Mouse (Mus musculus) neural tube, embryonic 11.5 days (tissue): ENCODE measurements around the gene Tmco1. TPM values are rescaled to one million over a fixed set of nuclear protein-coding genes. Genes with fewer than 3 reads are reported as not detected.
A peak's percentile ranks its signal among the peaks of the same experiment; 100 is the strongest.

Experiments
- ATAC-seq: fragments of 200-750 bp; cut with Nextera tagmentation; 2 replicates; pipeline ENCODE4 v1.8.0; 2017; ENCODE audit warnings: moderate number of reproducible peaks, mild to moderate bottlenecking, moderate TSS enrichment, moderate library complexity; ENCODE audit not compliant: insufficient read depth, low FRiP score, low TSS enrichment
- DNase-seq: peaks from one replicate; pipeline ENCODE4 v3.0.0-alpha.2; 2015; ENCODE audit warnings: low spot score
- H3K27ac ChIP-seq: fragments of 300-500 bp; sonication (generic); 2 replicates; pipeline ENCODE4 v1.5.1; 2014; ENCODE audit warnings: low read depth, mild to moderate bottlenecking, low read length
- H3K27me3 ChIP-seq: fragments of 300-500 bp; sonication (generic); 2 replicates; pipeline ENCODE4 v1.6.1; 2014; ENCODE audit warnings: mild to moderate bottlenecking, low read length, mixed read lengths; ENCODE audit not compliant: control insufficient read depth, insufficient read depth
- H3K36me3 ChIP-seq: fragments of 300-500 bp; sonication (generic); 2 replicates; pipeline ENCODE4 v1.6.1; 2014; ENCODE audit warnings: mild to moderate bottlenecking, low read length, moderate library complexity, mixed read lengths; ENCODE audit not compliant: control insufficient read depth, insufficient read depth
- H3K4me1 ChIP-seq: fragments of 300-500 bp; sonication (generic); 2 replicates; pipeline ENCODE4 v1.6.1; 2014; ENCODE audit warnings: low read length, mixed read lengths; ENCODE audit not compliant: control insufficient read depth, insufficient read depth
- H3K4me2 ChIP-seq: fragments of 300-500 bp; sonication (generic); 2 replicates; pipeline ENCODE4 v1.6.1; 2014; ENCODE audit warnings: low read depth, mild to moderate bottlenecking, moderate library complexity
- H3K4me3 ChIP-seq: fragments of 300-500 bp; sonication (generic); 2 replicates; pipeline ENCODE4 v1.5.1; 2014; ENCODE audit warnings: low read depth, low read length
- H3K9ac ChIP-seq: fragments of 300-500 bp; sonication (generic); 2 replicates; pipeline ENCODE4 v1.6.1; 2014; ENCODE audit warnings: mild to moderate bottlenecking, low read length
- H3K9me3 ChIP-seq: fragments of 300-500 bp; sonication (generic); 2 replicates; pipeline ENCODE4 v1.6.1; 2016; ENCODE audit warnings: low read length; ENCODE audit not compliant: control insufficient read depth
- WGBS: fragments of 180-500 bp; shearing (Covaris S2); extraction: QIAGEN DNeasy Blood & Tissue Kit; methylation state at CpG from one replicate; pipeline ENCODE4 v1.1.7; 2014; 5-methylcytosine and 5-hydroxymethylcytosine counted together
- polyA plus RNA-seq: library from polyadenylated mRNA; unstranded; fragments of >200 nt; fragmentation: Nextera tagmentation; extraction: Ambion mirVana; gene quantifications from 2 replicates; pipeline ENCODE4 v1.2.1, GENCODE M21; 2014

Tmco1 gene
- polyA plus RNA-seq, 1 experiment from 2014 or later = 81.9 TPM

DNA sequence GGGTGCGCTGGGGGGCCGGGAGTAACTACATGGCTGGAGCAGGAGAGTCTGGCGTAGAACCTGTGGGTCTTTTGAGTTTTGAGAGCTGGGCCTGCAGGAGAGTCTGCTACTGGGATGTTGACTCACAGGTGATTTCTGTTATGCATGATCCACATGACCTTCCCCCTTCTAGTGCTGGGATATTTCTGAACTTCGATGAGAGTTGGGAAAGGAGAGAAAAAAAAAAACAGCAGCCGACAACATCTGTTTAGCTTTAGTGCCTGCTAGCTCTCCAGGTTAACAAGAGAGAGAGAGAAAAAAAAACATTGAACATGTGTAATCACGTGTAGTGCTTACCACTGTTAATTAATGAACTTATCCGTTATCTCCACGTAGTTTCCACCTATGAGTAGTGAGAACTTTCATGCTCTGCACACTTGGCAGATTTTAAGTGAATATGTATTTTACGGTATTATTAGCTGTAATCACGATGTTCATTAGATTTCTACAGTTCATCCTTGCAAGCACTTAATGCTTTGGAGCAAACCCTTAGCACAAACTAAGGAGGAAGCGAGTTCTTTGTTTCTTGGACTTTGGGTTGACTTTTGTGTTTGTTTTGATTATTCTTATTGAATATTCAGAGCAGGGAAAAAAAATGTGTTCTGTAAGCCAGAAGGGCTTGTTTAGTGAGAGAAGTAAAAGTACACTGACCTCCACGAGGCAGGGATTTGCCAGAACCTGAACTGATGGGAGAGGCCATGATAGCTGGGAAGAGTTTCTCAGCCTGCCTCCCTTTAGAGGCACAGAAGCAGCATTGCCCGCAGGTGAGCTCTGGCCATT, 42.6 kb downstream of the Tmco1 start:
- H3K4me1 ChIP-seq = no peaks in the 10 kb centered on the region
- ATAC-seq = no peak
- H3K9ac ChIP-seq = peak overlapping the region; percentile 59
- peak overlapping the region; percentile 54 for H3K4me3 ChIP-seq
- no peak overlapping the region for H3K27ac ChIP-seq
- H3K36me3 ChIP-seq = 0 out of 2 replicates have a peak, but pooled peaks cover 3% of the 10 kb centered on the region
- no peak for DNase-seq
- peak overlapping the region; percentile 60 for H3K4me2 ChIP-seq
- no peaks in the 10 kb centered on the region for H3K9me3 ChIP-seq
- H3K27me3 ChIP-seq = no peaks in the 10 kb centered on the region
- WGBS = 30% methylated on average over 13 of the region's 13 CpGs

DNA sequence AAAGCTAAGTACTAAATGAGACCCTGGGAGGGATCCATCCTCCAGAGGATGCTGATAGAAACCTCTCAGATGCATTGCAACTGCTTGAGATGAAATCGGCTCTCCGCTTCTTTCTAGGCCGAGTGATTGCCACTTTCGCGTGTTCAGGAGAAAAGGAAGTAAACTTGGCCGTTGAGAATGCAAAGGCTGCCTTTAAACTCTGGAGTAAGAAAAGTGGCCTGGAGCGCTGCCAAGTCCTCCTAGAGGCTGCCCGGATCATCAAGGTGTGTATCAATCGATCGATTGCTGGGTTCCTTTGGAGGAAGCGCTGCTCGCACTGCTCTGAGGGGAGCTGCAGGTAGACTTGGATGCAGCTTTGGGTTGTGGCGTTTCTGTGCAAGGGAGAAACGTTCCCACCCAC, 44.2 kb downstream of the Tmco1 start:
- Histone ChIP-seq H3K9ac (no peak overlapping the region), H3K4me3 (no peak overlapping the region), H3K9me3 (no peaks in the 10 kb centered on the region), H3K27me3 (no peaks in the 10 kb centered on the region), H3K27ac (no peak overlapping the region), H3K4me2 (no peak overlapping the region), H3K36me3 (0 out of 2 replicates have a peak, but pooled peaks cover 3% of the 10 kb centered on the region), H3K4me1 (no peaks in the 10 kb centered on the region)
- DNase-seq (no peak), ATAC-seq (no peak)
- 93% methylated on average over 14 of the region's 14 CpGs for WGBS

DNA sequence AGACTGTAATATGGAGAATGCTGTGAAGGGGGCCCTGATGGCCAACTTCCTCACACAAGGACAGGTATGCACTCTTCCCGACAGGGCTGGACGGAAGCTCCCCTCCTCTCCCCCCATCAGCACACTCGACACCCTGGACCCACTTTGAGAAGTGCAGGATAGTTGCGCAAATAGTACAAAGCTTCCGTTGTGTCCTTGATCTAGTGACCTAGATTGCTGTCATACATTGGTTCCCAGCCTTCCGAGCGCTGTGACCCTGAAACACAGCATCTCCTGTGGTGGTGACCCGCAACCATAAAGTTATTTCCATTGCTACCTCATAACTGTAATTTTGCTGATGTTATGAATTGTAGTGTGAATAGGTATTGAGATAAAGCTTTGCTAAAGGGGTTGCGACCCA, 49.2 kb downstream of the Tmco1 start:
- Histone ChIP-seq H3K4me2 (no peak overlapping the region), H3K27ac (no peak overlapping the region)
- WGBS = 94% methylated on average over 9 of the region's 9 CpGs

DNA sequence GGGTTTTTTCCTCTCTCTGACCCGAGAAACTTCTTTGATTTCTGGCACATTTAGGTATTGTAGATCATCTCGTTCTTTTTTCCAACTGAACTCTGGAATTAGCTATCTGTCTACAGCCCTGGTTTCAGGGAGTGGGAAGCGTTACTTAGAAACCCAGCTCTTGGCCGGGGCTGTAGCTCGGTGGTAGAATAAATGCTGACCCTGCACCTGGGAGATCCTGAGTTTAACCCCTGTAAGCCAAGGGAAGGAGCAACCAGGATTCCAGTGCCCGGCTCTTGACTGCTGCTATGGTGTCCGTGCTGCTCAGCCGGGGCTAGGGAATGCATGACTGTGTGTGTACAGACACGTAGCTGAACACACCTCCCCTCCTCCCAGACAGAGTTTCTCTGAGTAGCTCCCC, 50.6 kb downstream of the Tmco1 start:
- 0 out of 2 replicates have a peak, but pooled peaks cover 3% of the 10 kb centered on the region for H3K36me3 ChIP-seq
- ATAC-seq = no peak
- no peak overlapping the region for H3K27ac ChIP-seq
- no peak for DNase-seq
- H3K4me2 ChIP-seq = no peak overlapping the region
- no peaks in the 10 kb centered on the region for H3K9me3 ChIP-seq
- 0 out of 2 replicates have a peak, but pooled peaks cover 2% of the 10 kb centered on the region for H3K4me1 ChIP-seq
- WGBS = 83% methylated on average over 9 of the region's 9 CpGs
- no peaks in the 10 kb centered on the region for H3K27me3 ChIP-seq
- no peak overlapping the region for H3K9ac ChIP-seq
- no peak overlapping the region for H3K4me3 ChIP-seq

More for the DNA sequence above, 49.2 kb downstream of the Tmco1 start:
- no peak for DNase-seq
- 0 out of 2 replicates have a peak, but pooled peaks cover 2% of the 10 kb centered on the region for H3K4me1 ChIP-seq
- H3K4me3 ChIP-seq = no peak overlapping the region
- H3K9me3 ChIP-seq = no peaks in the 10 kb centered on the region
- H3K27me3 ChIP-seq = no peaks in the 10 kb centered on the region
- 0 out of 2 replicates have a peak, but pooled peaks cover 3% of the 10 kb centered on the region for H3K36me3 ChIP-seq
- H3K9ac ChIP-seq = no peak overlapping the region
- no peak for ATAC-seq

DNA sequence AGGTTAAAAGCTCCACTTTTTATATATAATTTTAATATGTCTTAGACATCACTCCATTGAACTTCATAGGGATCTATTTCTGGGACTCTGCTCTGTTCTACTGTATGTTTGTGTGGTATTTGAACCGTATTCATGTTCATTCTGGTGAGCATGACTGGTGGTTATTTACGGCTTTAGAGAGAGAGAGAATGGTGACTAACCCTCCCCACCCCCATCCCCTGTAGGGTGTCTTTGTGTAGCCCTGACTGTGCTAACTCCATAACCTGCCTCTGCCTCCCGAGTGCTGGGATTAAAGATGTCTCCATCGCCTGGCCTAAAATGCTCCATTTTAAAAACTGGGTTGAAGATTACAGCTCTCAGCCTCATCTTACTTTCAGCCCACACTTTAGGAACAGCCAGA, 52.1 kb downstream of the Tmco1 start:
- no peak for DNase-seq
- Histone ChIP-seq H3K4me3 (no peak overlapping the region), H3K27ac (no peak overlapping the region), H3K4me1 (0 out of 2 replicates have a peak, but pooled peaks cover 2% of the 10 kb centered on the region), H3K27me3 (no peaks in the 10 kb centered on the region), H3K4me2 (no peak overlapping the region), H3K9me3 (no peaks in the 10 kb centered on the region), H3K9ac (no peak overlapping the region), H3K36me3 (no peaks in the 10 kb centered on the region)
- no peak for ATAC-seq
- 64% methylated on average over 4 of the region's 4 CpGs for WGBS

DNA sequence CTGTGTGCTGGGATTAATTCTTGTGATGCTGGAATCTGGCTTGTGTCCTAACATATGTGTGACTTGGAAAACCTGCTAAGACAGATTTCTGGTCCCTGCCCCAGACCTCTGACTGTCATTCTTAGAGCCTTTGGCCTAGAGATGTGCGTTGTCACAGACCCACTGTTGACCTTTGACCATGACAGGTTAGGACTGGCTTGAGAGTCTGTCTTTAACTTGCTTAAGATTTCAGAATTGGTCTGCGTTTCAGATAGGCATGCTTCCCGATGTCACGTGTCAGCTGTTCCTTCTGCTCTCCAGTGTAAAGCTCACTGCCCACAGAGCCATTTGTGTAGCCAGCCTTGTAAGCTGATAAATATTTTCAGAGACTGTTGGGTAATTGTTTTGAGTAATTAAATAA, 54.6 kb downstream of the Tmco1 start:
- Histone ChIP-seq H3K27ac (no peak overlapping the region), H3K36me3 (no peaks in the 10 kb centered on the region), H3K9me3 (no peaks in the 10 kb centered on the region), H3K4me2 (no peak overlapping the region), H3K9ac (no peak overlapping the region), H3K4me1 (0 out of 2 replicates have a peak, but pooled peaks cover 2% of the 10 kb centered on the region), H3K27me3 (no peaks in the 10 kb centered on the region), H3K4me3 (no peak overlapping the region)
- no peak for DNase-seq
- WGBS = 88% methylated on average over 4 of the region's 4 CpGs
- ATAC-seq = no peak

DNA sequence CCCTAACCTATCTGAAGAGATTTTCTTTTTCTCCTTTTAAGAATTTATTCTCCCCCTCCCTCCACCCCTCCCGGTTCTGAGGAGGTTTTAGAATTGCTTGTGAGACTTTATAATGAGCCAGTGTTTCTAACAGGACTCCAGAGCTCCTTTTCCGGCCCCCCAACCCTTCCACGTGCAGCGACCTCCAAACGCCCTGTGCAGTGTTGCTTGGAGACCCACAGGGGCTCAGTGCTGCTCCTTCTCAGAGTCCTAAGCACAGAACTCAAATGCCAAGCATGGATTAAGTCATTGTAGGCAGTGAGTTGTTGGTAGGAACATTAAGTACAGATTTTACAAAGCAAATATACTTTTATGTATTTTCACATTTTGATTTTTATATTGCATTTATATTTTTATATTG, 55.1 kb downstream of the Tmco1 start:
- Histone ChIP-seq H3K27ac (no peak overlapping the region), H3K4me1 (0 out of 2 replicates have a peak, but pooled peaks cover 2% of the 10 kb centered on the region), H3K4me2 (no peak overlapping the region), H3K9ac (no peak overlapping the region), H3K9me3 (no peaks in the 10 kb centered on the region), H3K4me3 (no peak overlapping the region), H3K36me3 (no peaks in the 10 kb centered on the region), H3K27me3 (no peaks in the 10 kb centered on the region)
- ATAC-seq (no peak), DNase-seq (no peak)
- 73% methylated on average over 5 of the region's 5 CpGs for WGBS

DNA sequence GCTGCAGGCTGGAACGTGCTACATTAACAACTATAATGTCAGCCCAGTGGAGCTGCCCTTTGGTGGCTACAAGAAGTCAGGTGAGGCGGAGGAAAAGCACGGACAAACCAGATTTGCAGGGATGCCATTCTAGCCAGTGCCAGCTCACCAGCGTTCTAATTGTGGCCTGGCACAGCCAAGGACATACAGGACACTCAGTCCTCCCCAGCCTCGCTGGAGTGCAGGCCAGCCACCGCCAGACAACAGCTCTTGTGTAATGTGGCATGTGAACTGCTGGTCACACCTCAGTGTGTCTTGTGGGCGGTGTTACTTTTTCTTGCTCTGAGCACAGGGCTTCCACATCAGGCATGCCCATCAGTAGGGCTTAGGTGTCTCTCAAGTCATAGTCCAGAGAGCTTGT, 57.6 kb downstream of the Tmco1 start:
- Histone ChIP-seq H3K36me3 (no peaks in the 10 kb centered on the region), H3K4me1 (no peaks in the 10 kb centered on the region), H3K9me3 (no peaks in the 10 kb centered on the region), H3K4me3 (no peak overlapping the region), H3K4me2 (no peak overlapping the region), H3K27me3 (no peaks in the 10 kb centered on the region), H3K9ac (no peak overlapping the region), H3K27ac (no peak overlapping the region)
- no peak for DNase-seq
- 95% methylated on average over 7 of the region's 7 CpGs for WGBS
- ATAC-seq = no peak

DNA sequence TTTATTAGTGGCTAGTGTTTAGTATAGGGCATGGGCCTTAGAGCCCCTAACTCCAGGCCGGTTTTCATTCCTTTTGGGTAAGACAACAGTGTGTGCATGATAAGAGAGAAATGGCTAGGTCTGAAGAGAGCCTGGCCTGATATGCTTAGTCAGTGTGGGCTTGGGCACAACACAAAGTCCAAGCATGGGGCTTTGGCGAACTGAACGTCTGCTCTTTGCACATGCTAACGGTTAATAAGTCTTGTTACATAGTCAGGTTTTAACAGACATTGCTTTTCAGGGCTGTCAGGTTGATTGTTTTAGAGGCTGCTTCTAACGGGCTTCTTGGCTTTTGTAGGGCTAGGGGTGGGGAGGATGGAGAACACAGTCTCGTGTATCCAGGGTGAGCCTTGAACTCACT, 58.4 kb downstream of the Tmco1 start:
- no peak overlapping the region for H3K4me2 ChIP-seq
- 88% methylated on average over 6 of the region's 6 CpGs for WGBS
- H3K9ac ChIP-seq = no peak overlapping the region
- no peaks in the 10 kb centered on the region for H3K27me3 ChIP-seq
- H3K4me1 ChIP-seq = no peaks in the 10 kb centered on the region
- H3K36me3 ChIP-seq = no peaks in the 10 kb centered on the region
- ATAC-seq = no peak
- no peak overlapping the region for H3K4me3 ChIP-seq
- no peak for DNase-seq
- no peaks in the 10 kb centered on the region for H3K9me3 ChIP-seq
- no peak overlapping the region for H3K27ac ChIP-seq
